Mouse (Mus musculus) heart, embryonic 10.5 days (tissue): ENCODE measurements around the gene Spata13. TPM values are rescaled to one million over a fixed set of nuclear protein-coding genes. Genes with fewer than 3 reads are reported as not detected.

Source experiments
- DNase-seq: peaks from one replicate; pipeline ENCODE4 v3.0.0-alpha.2; 2017; ENCODE audit warnings: low spot score
- H3K27ac ChIP-seq: fragments of 300-500 bp; sonication (generic); 2 replicates; pipeline ENCODE4 v1.5.1; 2016; ENCODE audit warnings: mild to moderate bottlenecking
- H3K27me3 ChIP-seq: fragments of 300-500 bp; sonication (generic); 2 replicates; pipeline ENCODE4 v1.6.1; 2016; ENCODE audit warnings: mild to moderate bottlenecking; ENCODE audit not compliant: poor library complexity, insufficient read depth, severe bottlenecking
- H3K36me3 ChIP-seq: fragments of 300-500 bp; sonication (generic); 2 replicates; pipeline ENCODE4 v1.6.1; 2016; ENCODE audit warnings: mild to moderate bottlenecking, moderate library complexity
- H3K4me1 ChIP-seq: fragments of 300-500 bp; sonication (generic); 2 replicates; pipeline ENCODE4 v1.6.1; 2016; ENCODE audit warnings: mild to moderate bottlenecking
- H3K4me3 ChIP-seq: fragments of 300-500 bp; sonication (generic); 2 replicates; pipeline ENCODE4 v1.5.1; 2016; ENCODE audit warnings: mild to moderate bottlenecking, moderate library complexity
- H3K9me3 ChIP-seq: fragments of 300-500 bp; sonication (generic); 2 replicates; pipeline ENCODE4 v1.6.1; 2016; ENCODE audit warnings: mild to moderate bottlenecking, moderate library complexity
- WGBS: fragments of 180-500 bp; shearing (Covaris S2); methylation state at CpG from one replicate; pipeline ENCODE4 v1.1.7; 2016; 5-methylcytosine and 5-hydroxymethylcytosine counted together
- polyA plus RNA-seq: library from polyadenylated mRNA; unstranded; fragments of >200 nt; fragmentation: Nextera tagmentation; extraction: Ambion mirVana; gene quantifications from 2 replicates; pipeline ENCODE4 v1.2.1, GENCODE M21; 2016

Gene Spata13
- polyA plus RNA-seq, 1 experiment from 2014 or later = 21.2 TPM

DNA sequence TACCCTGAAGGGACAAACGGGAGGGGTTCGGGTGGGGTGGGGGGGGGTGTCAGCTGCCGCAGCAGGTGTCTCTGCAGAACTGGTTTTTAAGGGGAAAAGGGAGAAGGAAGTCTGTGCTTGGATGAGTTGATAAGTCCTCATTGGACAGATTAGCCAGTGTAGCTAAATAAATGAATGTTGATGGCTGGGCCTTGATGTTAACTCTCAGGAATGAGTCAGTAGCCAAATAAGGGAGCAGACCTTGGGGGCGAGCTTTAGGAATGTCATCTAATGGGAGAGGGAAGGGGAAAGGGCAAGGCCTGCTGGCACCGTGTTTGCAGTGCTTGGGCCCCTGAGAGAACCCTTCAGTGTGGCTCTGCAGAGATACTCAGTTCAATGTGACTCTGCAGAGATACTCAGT is 12.6 kb downstream of the Spata13 start:
- WGBS = 72% methylated on average over 5 of the region's 5 CpGs

DNA sequence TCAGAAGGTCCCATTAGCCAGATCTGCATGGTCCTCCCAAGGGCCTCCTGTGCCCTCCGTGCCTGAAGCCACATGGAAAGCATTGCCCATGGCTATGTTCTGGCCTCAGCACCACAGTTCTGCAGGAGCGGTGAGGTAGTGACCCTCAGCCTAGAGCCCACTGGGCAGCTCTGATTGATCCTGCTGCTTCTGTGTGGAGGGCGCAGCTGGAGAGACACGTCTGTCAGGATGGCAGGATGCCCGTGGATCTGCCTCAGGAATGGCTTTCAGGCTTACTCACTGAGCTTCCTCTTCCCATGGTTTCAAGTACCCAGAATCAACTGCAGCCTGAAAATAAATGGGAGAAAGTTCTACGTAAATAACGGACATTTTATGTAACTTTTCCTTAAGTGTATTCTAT is 14.1 kb downstream of the Spata13 start:
- Histone ChIP-seq H3K27ac (no peak overlapping the region), H3K4me3 (no peak overlapping the region), H3K9me3 (no peaks in the 10 kb centered on the region), H3K36me3 (no peaks in the 10 kb centered on the region), H3K27me3 (no peaks in the 10 kb centered on the region), H3K4me1 (peaks cover 19% of the 10 kb centered on the region)
- DNase-seq = no peak
- WGBS = 90% methylated on average over 7 of the region's 7 CpGs

More for the DNA sequence above, 12.6 kb downstream of the Spata13 start:
- Histone ChIP-seq H3K36me3 (no peaks in the 10 kb centered on the region), H3K9me3 (no peaks in the 10 kb centered on the region), H3K27me3 (no peaks in the 10 kb centered on the region), H3K4me3 (no peak overlapping the region), H3K27ac (no peak overlapping the region), H3K4me1 (peaks cover 21% of the 10 kb centered on the region)
- DNase-seq = no peak

DNA sequence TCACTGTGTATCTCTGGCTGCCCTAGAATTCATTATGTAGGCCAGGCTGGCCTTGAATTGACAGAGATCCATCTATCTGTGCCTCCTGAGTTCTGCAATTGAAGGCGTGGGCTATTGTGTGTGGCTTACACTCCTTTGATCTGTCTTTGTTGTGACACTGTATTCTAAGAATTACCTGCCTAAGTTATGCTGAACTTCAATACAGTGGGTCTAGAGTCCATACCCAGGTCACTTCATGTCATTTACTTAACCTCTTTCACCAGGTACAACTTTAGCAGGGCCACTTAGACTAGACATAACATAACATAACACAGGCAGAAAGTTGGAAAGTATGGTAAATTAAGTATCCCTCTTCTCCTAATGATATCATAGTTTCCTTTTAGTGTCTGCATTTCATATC is 15.2 kb downstream of the Spata13 start:
- Histone ChIP-seq H3K9me3 (no peaks in the 10 kb centered on the region), H3K36me3 (no peaks in the 10 kb centered on the region), H3K4me1 (peaks cover 19% of the 10 kb centered on the region), H3K27ac (no peak overlapping the region), H3K27me3 (no peaks in the 10 kb centered on the region), H3K4me3 (no peak overlapping the region)
- 84% methylated on average over 1 of the region's 1 CpGs for WGBS
- DNase-seq = no peak

DNA sequence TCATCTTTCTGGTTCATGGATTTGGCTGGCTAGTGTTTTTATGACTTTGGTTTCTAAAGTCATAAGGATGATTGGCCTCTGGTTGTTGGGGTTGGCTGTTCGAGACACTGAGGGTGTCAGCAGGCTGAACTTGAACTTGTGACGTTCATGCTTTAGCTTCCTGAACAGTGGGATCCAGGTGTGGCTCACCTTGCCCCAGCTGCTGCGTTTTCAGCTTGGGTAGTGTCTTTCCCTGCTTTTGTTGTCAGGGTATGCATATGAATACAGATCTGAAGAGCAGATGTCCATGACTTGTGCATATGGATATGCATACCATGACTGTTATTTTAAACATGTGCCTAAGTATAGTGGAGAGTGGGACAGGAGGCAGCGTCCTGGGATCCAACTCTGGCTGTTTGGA is 19.4 kb downstream of the Spata13 start:
- Histone ChIP-seq H3K27me3 (no peaks in the 10 kb centered on the region), H3K36me3 (no peaks in the 10 kb centered on the region), H3K27ac (no peak overlapping the region), H3K4me3 (no peak overlapping the region), H3K9me3 (no peaks in the 10 kb centered on the region), H3K4me1 (peaks cover 14% of the 10 kb centered on the region)
- WGBS = 82% methylated on average over 4 of the region's 4 CpGs
- no peak for DNase-seq

DNA sequence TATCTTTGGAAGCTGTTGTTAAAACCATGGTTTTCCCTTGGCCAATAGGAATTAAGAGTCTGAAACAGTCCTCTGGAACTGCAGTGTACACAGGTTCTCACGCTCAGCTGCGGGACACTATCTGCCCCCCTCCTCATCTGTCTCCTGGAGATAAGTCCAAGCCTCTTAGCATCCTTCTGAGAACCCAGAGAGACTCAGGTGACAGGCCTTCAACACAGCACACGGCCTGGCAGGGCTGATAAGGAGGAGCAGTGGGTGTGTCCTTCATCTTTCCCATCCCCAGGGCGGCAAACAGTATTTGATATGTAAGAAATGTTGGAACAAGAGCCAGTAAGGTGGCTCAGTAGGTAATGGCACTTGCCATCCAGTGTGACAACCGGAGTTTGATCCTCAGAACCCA is 20.2 kb downstream of the Spata13 start:
- peaks cover 14% of the 10 kb centered on the region for H3K4me1 ChIP-seq
- H3K27ac ChIP-seq = no peak overlapping the region
- no peaks in the 10 kb centered on the region for H3K9me3 ChIP-seq
- 37% methylated on average over 5 of the region's 5 CpGs for WGBS
- peak; percentile 89 for DNase-seq
- H3K27me3 ChIP-seq = no peaks in the 10 kb centered on the region
- no peaks in the 10 kb centered on the region for H3K36me3 ChIP-seq
- no peak overlapping the region for H3K4me3 ChIP-seq

DNA sequence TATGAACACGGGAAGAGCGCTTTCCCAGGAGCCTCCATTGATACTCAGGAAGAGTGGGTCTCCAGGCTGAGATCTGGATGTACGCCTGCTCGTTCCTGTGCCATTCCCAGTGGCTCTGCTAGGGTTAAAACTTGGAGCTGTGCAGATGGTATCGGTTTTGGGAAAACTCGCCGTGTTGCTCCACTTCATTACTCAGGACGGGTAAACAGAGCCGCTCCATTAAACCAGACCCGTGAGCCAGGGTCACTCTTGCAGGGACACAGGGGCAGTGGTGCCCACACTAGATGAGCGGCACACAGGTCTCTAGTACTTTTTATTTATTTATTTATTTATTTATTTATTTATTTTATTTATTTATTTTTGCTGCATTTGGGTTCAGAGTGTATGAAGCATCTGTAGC is 20.9 kb downstream of the Spata13 start:
- Histone ChIP-seq H3K4me1 (peaks cover 14% of the 10 kb centered on the region), H3K27me3 (no peaks in the 10 kb centered on the region), H3K36me3 (no peaks in the 10 kb centered on the region), H3K4me3 (no peak overlapping the region), H3K9me3 (no peaks in the 10 kb centered on the region), H3K27ac (no peak overlapping the region)
- DNase-seq = no peak
- 85% methylated on average over 11 of the region's 11 CpGs for WGBS

DNA sequence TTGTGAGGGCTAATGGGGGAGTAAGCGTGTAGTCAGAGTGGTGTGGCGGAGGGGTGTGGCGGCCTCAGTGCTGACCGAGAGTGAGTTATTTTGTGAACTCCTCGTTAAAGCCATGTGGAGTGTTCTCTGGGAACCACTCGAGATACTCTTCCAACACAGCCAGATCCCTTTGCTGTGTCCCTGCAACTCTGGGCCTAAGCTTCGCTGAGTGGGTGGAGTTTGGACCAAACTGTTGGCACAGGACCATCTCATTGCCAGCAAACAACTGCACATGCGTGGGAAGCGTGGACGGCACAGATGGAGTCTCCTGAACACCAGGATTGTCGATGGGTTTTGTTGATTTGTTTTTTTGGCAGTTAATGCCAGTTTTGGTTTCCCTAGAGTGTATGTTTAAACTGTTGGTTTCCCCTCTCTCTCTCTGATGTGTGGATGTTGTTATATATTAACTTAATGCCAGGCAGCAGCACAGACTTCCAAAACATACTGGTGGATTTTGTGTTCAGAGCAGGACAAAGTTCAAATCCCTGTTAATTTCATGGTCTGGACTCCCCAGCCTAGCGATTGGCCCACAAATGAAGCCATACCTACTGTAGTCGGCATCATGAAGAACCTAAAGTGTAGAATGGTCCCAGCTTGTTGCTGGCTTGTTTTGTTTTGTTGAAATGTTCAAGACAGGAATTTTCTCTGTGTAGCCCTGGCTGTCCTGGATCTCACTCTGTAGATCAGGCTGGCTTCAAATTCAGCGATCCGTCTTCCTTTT is 22.3 kb downstream of the Spata13 start:
- H3K27ac ChIP-seq = peak overlapping the region; percentile 47; the same call in 1 of the 2 replicates
- no peaks in the 10 kb centered on the region for H3K27me3 ChIP-seq
- H3K4me3 ChIP-seq = no peak overlapping the region
- H3K4me1 ChIP-seq = peaks cover 11% of the 10 kb centered on the region
- no peaks in the 10 kb centered on the region for H3K9me3 ChIP-seq
- no peak for DNase-seq
- H3K36me3 ChIP-seq = no peaks in the 10 kb centered on the region
- 85% methylated on average over 15 of the region's 15 CpGs for WGBS

DNA sequence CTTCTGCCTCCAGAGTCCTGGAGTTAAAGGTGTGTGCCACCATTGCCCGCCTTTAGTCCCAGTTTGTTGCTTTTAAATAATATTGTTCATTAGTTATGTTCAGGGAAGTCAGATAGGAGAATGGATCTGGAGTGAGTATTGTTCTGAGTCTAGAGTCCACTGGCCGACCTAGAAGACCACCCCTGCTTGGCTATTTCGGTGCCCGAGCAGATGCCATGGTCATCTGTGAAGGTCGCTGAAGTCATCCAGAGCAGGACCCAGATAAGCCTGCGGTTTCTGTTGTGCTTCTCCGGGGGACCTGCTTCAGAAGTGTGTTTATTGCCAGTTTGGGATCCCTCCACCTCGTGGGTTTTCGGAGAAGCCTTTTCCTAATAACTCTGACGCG is 22.9 kb downstream of the Spata13 start:
- Histone ChIP-seq H3K4me1 (peaks cover 11% of the 10 kb centered on the region), H3K27ac (0 out of 2 replicates have a peak overlapping the region, but pooled peaks have one; percentile 22), H3K27me3 (no peaks in the 10 kb centered on the region), H3K4me3 (no peak overlapping the region), H3K36me3 (no peaks in the 10 kb centered on the region), H3K9me3 (no peaks in the 10 kb centered on the region)
- no peak for DNase-seq
- 67% methylated on average over 11 of the region's 11 CpGs for WGBS

DNA sequence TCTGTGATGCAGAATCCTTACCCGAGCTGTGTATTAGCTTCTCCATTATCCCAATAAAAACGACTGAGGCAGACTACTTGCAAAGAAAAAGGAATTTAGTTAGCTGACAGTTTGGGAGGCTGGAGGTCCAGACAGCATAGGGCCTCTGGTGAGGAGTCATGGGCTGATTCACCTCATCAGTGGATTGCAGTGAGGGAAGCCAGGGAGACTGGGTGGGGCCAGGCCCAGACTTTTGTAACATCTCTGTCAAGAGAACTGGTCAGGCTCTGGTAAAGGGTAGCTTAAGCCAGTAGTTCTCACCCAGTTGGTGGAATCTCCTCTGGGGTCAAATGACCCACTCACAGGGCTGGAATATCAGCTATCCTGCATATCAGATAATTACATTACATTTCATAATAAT is 24.1 kb downstream of the Spata13 start:
- no peaks in the 10 kb centered on the region for H3K27me3 ChIP-seq
- WGBS = 73% methylated on average over 2 of the region's 2 CpGs

DNA sequence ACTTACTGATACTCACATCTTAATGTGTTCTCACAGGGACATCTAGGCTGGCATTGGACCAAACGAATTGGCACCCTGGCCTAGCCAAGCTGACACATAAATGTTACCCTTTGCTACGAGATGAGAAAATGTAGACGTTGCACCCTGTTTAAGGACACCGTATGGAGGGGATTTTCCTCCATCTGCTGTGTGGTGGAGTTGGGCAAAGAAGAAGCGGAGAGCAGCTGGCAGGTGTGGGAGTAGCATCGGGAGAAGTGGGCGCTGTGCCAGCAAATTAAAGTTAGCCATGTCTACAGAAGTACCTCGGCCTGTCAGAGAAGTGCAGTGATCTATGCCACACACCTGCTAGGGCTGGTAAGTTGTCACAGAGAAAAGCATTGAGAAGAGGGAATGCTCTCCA is 25.7 kb downstream of the Spata13 start:
- no peak overlapping the region for H3K27ac ChIP-seq
- 86% methylated on average over 8 of the region's 8 CpGs for WGBS
- H3K4me1 ChIP-seq = peaks cover 20% of the 10 kb centered on the region
- DNase-seq = no peak
- no peaks in the 10 kb centered on the region for H3K9me3 ChIP-seq
- no peaks in the 10 kb centered on the region for H3K36me3 ChIP-seq
- no peak overlapping the region for H3K4me3 ChIP-seq
- H3K27me3 ChIP-seq = no peaks in the 10 kb centered on the region

More for the DNA sequence above, 24.1 kb downstream of the Spata13 start:
- Histone ChIP-seq H3K27ac (no peak overlapping the region), H3K4me3 (no peak overlapping the region), H3K36me3 (no peaks in the 10 kb centered on the region), H3K9me3 (no peaks in the 10 kb centered on the region), H3K4me1 (peaks cover 11% of the 10 kb centered on the region)
- DNase-seq = no peak

DNA sequence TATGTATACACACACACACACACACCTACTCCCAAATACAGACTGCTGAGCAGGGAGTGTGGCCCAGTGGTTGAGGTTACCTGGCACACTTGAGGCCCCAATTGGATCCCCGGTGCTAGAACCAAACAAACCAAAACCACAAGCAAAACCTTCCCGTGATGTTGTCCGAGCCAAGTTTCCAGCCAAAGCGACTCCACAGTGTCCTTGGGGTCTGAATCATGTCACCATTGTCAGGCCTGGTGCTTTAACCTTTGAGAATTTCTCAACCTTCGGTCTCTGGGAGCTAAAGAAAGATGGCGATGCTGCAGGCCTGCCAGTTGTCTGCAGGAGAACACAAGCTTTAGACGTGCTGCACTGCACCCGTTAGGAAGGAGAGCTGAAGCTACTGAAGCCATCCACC is 26.8 kb downstream of the Spata13 start:
- Histone ChIP-seq H3K4me3 (no peak overlapping the region), H3K9me3 (no peaks in the 10 kb centered on the region), H3K27me3 (no peaks in the 10 kb centered on the region), H3K4me1 (peaks cover 26% of the 10 kb centered on the region), H3K27ac (no peak overlapping the region), H3K36me3 (no peaks in the 10 kb centered on the region)
- WGBS = 91% methylated on average over 8 of the region's 8 CpGs
- DNase-seq = no peak

DNA sequence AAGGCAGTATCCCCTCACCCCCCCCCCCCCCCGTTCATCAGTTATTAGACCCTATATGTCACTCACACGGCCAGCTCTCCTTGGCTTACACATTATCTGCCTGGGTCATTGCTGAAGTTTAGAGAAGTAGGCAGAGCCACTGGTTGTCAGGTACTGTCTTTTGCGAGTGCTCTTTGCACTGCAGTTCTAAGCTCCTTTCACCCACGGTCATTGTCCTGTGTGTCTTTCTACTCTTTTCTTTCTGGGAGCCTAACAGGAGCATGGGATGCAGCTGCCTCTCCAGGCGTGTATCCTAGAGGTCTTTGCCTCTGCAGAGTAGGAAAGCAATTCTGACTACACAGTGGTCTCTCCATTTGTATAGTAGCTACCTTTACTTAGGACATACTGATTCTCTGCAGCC is 27.5 kb downstream of the Spata13 start:
- Histone ChIP-seq H3K4me3 (no peak overlapping the region), H3K27me3 (no peaks in the 10 kb centered on the region), H3K4me1 (peaks cover 21% of the 10 kb centered on the region), H3K36me3 (no peaks in the 10 kb centered on the region), H3K27ac (no peak overlapping the region), H3K9me3 (no peaks in the 10 kb centered on the region)
- no peak for DNase-seq
- 87% methylated on average over 5 of the region's 5 CpGs for WGBS

DNA sequence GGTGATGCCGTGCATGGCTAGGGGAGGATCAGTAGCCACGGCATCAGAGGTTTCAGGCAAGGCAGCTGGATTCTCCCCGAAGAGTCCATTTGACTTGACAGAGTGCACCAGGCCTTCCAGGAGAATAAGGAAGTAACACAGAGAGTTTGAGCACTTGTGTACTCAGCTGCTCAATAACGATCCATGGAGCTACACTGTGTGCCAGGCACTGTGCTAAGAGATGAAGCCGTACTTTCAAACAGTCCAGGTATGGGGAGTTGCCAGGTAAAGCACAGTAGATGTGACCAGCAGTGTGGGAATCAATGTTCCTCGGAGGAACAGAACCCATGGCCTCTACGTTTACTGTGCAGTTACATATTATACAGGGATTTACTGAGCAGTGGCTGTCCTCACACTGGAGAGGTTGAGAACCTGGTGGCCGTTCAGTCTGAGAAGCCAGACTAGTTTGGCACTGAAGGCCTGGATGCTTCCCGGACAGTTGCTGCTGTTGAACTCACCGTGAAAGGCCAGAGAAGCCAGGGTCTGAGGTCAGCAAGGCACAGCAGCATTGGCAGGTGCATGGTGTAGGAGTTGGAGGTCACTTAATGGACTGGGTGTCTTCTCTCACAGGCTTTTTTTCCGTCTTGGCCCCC is 29.6 kb downstream of the Spata13 start:
- H3K27ac ChIP-seq = no peak overlapping the region

More for the DNA sequence above, 29.6 kb downstream of the Spata13 start:
- 81% methylated on average over 11 of the region's 11 CpGs for WGBS
- no peaks in the 10 kb centered on the region for H3K27me3 ChIP-seq
- H3K36me3 ChIP-seq = no peaks in the 10 kb centered on the region
- H3K9me3 ChIP-seq = no peaks in the 10 kb centered on the region
- peaks cover 16% of the 10 kb centered on the region for H3K4me1 ChIP-seq
- DNase-seq = no peak
- H3K4me3 ChIP-seq = no peak overlapping the region
